In genomic region chr6:4417247-4417709, GRCm38 (mm10) we compare ENCODE assay signal across 8 mouse cellular contexts.
DNase-seq lines count a peak whose midpoint lies in the region; ATAC-seq and TF ChIP-seq lines count a peak whose summit lies in the region.

No protein-coding gene starts in this region.

- peak overlapping the region; percentile 27; the same call in 1 of the 2 replicates for H3K4me2 ChIP-seq in kidney, embryonic 16.5 days (replicated peaks; ENCODE audit: low read depth, low read length)
- H3K4me2 ChIP-seq in myocyte (ENCODE audit: low read depth) = peak overlapping the region; percentile 81

- WGBS in kidney, embryonic 16.5 days = 30% methylated on average over 6 of the region's 6 CpGs

- no peaks in the 10 kb centered on the region for H3K36me3 ChIP-seq in kidney, embryonic 16.5 days (ENCODE audit: insufficient read depth, low read length)
- H3K36me3 ChIP-seq in myocyte (ENCODE audit: control insufficient read depth, insufficient read depth) = no peaks in the 10 kb centered on the region

- no peaks in the 10 kb centered on the region for H3K4me1 ChIP-seq in brown adipose tissue, adult 24 weeks (ENCODE audit: control insufficient read depth, insufficient read depth, insufficient read length, low read length)
- H3K4me1 ChIP-seq in kidney, embryonic 16.5 days (ENCODE audit: insufficient read depth, low read length) = no peaks in the 10 kb centered on the region

- no peak overlapping the region for H3K9ac ChIP-seq in kidney, embryonic 16.5 days (replicated peaks; ENCODE audit: low read length)

- H3K9me3 ChIP-seq in kidney, embryonic 16.5 days (ENCODE audit: low read length) = no peaks in the 10 kb centered on the region

- H3K27ac ChIP-seq in brown adipose tissue, adult 24 weeks (replicated peaks; ENCODE audit: low read depth, low read length) = no peak overlapping the region
- H3K27ac ChIP-seq in kidney, embryonic 16.5 days (ENCODE audit: low read length) = peak overlapping the region; percentile 58

- peak; percentile 84; the same call in 1 of the 2 replicates for ATAC-seq in kidney, embryonic 16.5 days (ENCODE audit: low FRiP score, low TSS enrichment)

- no peak overlapping the region for H3ac ChIP-seq in myocyte (ENCODE audit: control insufficient read depth, insufficient read length)

- H3K79me2 ChIP-seq in myocyte (ENCODE audit: control insufficient read depth, insufficient read depth) = no peaks in the 10 kb centered on the region

- TF ChIP-seq POLR2A in myocyte (IDR thresholded peaks at IDR 0.05; ENCODE audit: insufficient read length, low read depth) = no peak

- no peaks in the 10 kb centered on the region for H3K27me3 ChIP-seq in kidney, embryonic 16.5 days (ENCODE audit: insufficient read depth, low read length)
- no peaks in the 10 kb centered on the region for H3K27me3 ChIP-seq in myocyte (ENCODE audit: control insufficient read depth, insufficient read depth, insufficient read length)

- 0 out of 2 replicates have a peak overlapping the region, but pooled peaks have one; percentile 3 for H3K4me3 ChIP-seq in brown adipose tissue, adult 24 weeks (ENCODE audit: insufficient read depth, low read depth, low read length)
- H3K4me3 ChIP-seq in kidney, embryonic 16.5 days (ENCODE audit: low read length) = 0 out of 2 replicates have a peak overlapping the region, but pooled peaks have one; percentile 16
- H3K4me3 ChIP-seq in myocyte = no peak overlapping the region

- peak; percentile 12 to 25 for DNase-seq in cerebellum, postnatal 14 days
- no peak for DNase-seq in cerebellum, adult 9-10 months
- DNase-seq in heart, adult 9 months (ENCODE audit: low spot score in 2 of 2) = peak; percentile 25 to 50
- DNase-seq in right cerebral cortex, postnatal 36 days (ENCODE audit: low spot score in 2 of 2) = no peak
- no peak for DNase-seq in urinary bladder, adult 2 months (ENCODE audit: low spot score)

TF ChIP-seq in myocyte, 11 proteins besides CTCF, POLR2A, EP300 and RAD21:
- TF ChIP-seq MAX (IDR thresholded peaks at IDR 0.05; ENCODE audit: low read depth) = no peak
- TF ChIP-seq SRF (IDR thresholded peaks at IDR 0.05; ENCODE audit: control insufficient read depth, insufficient read length, low read depth) = no peak
- TF ChIP-seq MYOG (IDR thresholded peaks at IDR 0.05; ENCODE audit: control insufficient read depth in 1 of 3, insufficient read depth in 1 of 3, insufficient read length in 2 of 3, low read depth in 2 of 3) = no peak
- TF ChIP-seq TCF12 (IDR thresholded peaks at IDR 0.05; ENCODE audit: insufficient read depth, poor library complexity, severe bottlenecking) = no peak
- TF ChIP-seq REST (IDR thresholded peaks at IDR 0.05; ENCODE audit: insufficient read depth, insufficient read length) = no peak
- no peak for TF ChIP-seq TCF3 (IDR thresholded peaks at IDR 0.05; ENCODE audit: insufficient read length, low read depth)
- TF ChIP-seq USF1 (IDR thresholded peaks at IDR 0.05; ENCODE audit: low read depth) = no peak
- no peak for TF ChIP-seq POLR2AphosphoS2 (IDR thresholded peaks at IDR 0.05; ENCODE audit: insufficient read length, low read depth)
- no peak for TF ChIP-seq MYOD1 (IDR thresholded peaks at IDR 0.05; ENCODE audit: control insufficient read depth in 1 of 3, insufficient read length in 2 of 3, low read depth in 2 of 3)
- TF ChIP-seq CEBPB (IDR thresholded peaks at IDR 0.05; ENCODE audit: insufficient read depth, poor library complexity, severe bottlenecking) = no peak
- no peak for TF ChIP-seq E2F4 (IDR thresholded peaks at IDR 0.05; ENCODE audit: insufficient read depth)

Comparison
In these comparisons a context has a peak if more than half of its experiments do, and no peak if none do; other contexts are left out.
1. DNase-seq: peak in cerebellum, postnatal 14 days (2 of 2) and heart, adult 9 months (2 of 2); none in cerebellum, adult 9-10 months (single experiment), right cerebral cortex, postnatal 36 days (0 of 2) and urinary bladder, adult 2 months (single experiment).